Mouse (Mus musculus) intestine, embryonic 16.5 days (tissue): ENCODE data around the gene Rapgef4. TPM values are rescaled to one million over a fixed set of nuclear protein-coding genes. Genes with fewer than 3 reads are reported as not detected.

Experiments
- ATAC-seq: fragments of 200-750 bp; cut with Nextera tagmentation; 2 replicates; pipeline ENCODE4 v1.8.0; 2017; ENCODE audit warnings: moderate TSS enrichment, moderate library complexity
- H3K27ac ChIP-seq: fragments of 300-500 bp; sonication (generic); 2 replicates; pipeline ENCODE4 v1.5.1; 2014; ENCODE audit warnings: mild to moderate bottlenecking, low read length
- H3K27me3 ChIP-seq: fragments of 300-500 bp; sonication (generic); replicated peaks from 2 replicates; pipeline ENCODE4 v1.6.1; 2014; ENCODE audit warnings: low read length, control low read depth, mixed read lengths; ENCODE audit not compliant: control insufficient read depth, insufficient read depth
- H3K36me3 ChIP-seq: fragments of 300-500 bp; sonication (generic); 2 replicates; pipeline ENCODE4 v1.6.1; 2014; ENCODE audit warnings: low read length, control low read depth; ENCODE audit not compliant: control insufficient read depth, insufficient read depth
- H3K4me1 ChIP-seq: fragments of 300-500 bp; sonication (generic); 2 replicates; pipeline ENCODE4 v1.6.1; 2014; ENCODE audit warnings: low read length, control low read depth, mixed read lengths; ENCODE audit not compliant: control insufficient read depth, insufficient read depth
- H3K4me2 ChIP-seq: fragments of 300-500 bp; sonication (generic); 2 replicates; pipeline ENCODE4 v1.6.1; 2014; ENCODE audit warnings: low read depth, low read length, control low read depth
- H3K4me3 ChIP-seq: fragments of 300-500 bp; sonication (generic); 2 replicates; pipeline ENCODE4 v1.5.1; 2014; ENCODE audit warnings: mild to moderate bottlenecking, low read length
- H3K9ac ChIP-seq: fragments of 300-500 bp; sonication (generic); 2 replicates; pipeline ENCODE4 v1.6.1; 2014; ENCODE audit warnings: low read depth, low read length
- H3K9me3 ChIP-seq: fragments of 300-500 bp; sonication (generic); 2 replicates; pipeline ENCODE4 v1.6.1; 2016; ENCODE audit warnings: low read length, control low read depth; ENCODE audit not compliant: control insufficient read depth
- WGBS: fragments of 180-500 bp; shearing (Covaris S2); extraction: QIAGEN DNeasy Blood & Tissue Kit; methylation state at CpG from one replicate; pipeline ENCODE4 v1.1.7; 2014; 5-methylcytosine and 5-hydroxymethylcytosine counted together
- polyA plus RNA-seq: library from polyadenylated mRNA; unstranded; fragments of >200 nt; fragmentation: Nextera tagmentation; extraction: Ambion mirVana; gene quantifications from 2 replicates; pipeline ENCODE4 v1.2.1, GENCODE M21; 2015

Rapgef4 gene
- polyA plus RNA-seq, 1 experiment from 2014 or later, result 2.8 TPM

DNA sequence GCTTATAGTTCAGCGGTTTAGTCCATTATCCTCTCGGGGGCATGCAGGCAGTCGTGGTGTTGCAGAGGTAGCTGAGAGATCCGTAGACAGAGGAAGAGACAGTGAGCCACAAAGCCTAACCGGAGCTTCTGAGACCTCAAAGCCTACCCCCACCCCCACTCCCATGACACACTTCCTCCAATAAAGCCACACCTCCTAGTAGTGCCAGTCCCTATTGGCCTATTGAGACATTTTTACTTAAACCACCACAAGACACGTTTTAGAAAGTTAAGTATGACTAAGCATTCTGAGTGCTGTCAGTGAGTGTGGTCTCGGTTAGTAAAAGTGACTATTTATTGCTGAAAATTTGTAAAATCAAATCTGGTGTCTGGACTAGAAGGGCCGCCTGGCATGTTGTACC is 189.5 kb downstream of the Rapgef4 start:
- Histone ChIP-seq H3K27me3 (no peaks in the 10 kb centered on the region), H3K4me2 (no peak overlapping the region), H3K9me3 (no peaks in the 10 kb centered on the region), H3K27ac (no peak overlapping the region), H3K4me3 (no peak overlapping the region), H3K4me1 (0 out of 2 replicates have a peak, but pooled peaks cover 4% of the 10 kb centered on the region), H3K9ac (no peak overlapping the region), H3K36me3 (no peaks in the 10 kb centered on the region)
- WGBS, result 79% methylated on average over 8 of the region's 8 CpGs
- no peak for ATAC-seq

GRCm38 (mm10) chr2:72171204-72171603 is 190.2 kb downstream of the Rapgef4 start:
- Histone ChIP-seq H3K4me2 (no peak overlapping the region), H3K27ac (no peak overlapping the region), H3K27me3 (no peaks in the 10 kb centered on the region), H3K4me1 (peaks cover 7% of the 10 kb centered on the region; the same call in 1 of the 2 replicates), H3K36me3 (no peaks in the 10 kb centered on the region), H3K4me3 (no peak overlapping the region), H3K9ac (no peak overlapping the region), H3K9me3 (no peaks in the 10 kb centered on the region)
- ATAC-seq, result no peak
- 90% methylated on average over 5 of the region's 5 CpGs for WGBS

GRCm38 (mm10) chr2:72173010-72173409 is 192.0 kb downstream of the Rapgef4 start:
- 52% methylated on average over 3 of the region's 3 CpGs for WGBS
- no peaks in the 10 kb centered on the region for H3K27me3 ChIP-seq
- H3K9me3 ChIP-seq, result no peaks in the 10 kb centered on the region
- H3K27ac ChIP-seq, result no peak overlapping the region
- H3K4me3 ChIP-seq, result no peak overlapping the region
- H3K4me2 ChIP-seq, result no peak overlapping the region
- ATAC-seq, result no peak
- H3K36me3 ChIP-seq, result no peaks in the 10 kb centered on the region
- H3K4me1 ChIP-seq, result peaks cover 7% of the 10 kb centered on the region; the same call in 1 of the 2 replicates
- no peak overlapping the region for H3K9ac ChIP-seq

GRCm38 (mm10) chr2:72173844-72174243 is 192.8 kb downstream of the Rapgef4 start:
- no peak overlapping the region for H3K9ac ChIP-seq
- no peaks in the 10 kb centered on the region for H3K36me3 ChIP-seq
- 42% methylated on average over 4 of the region's 4 CpGs for WGBS
- H3K9me3 ChIP-seq, result no peaks in the 10 kb centered on the region
- no peak overlapping the region for H3K4me3 ChIP-seq
- no peak overlapping the region for H3K27ac ChIP-seq
- H3K4me2 ChIP-seq, result no peak overlapping the region
- H3K27me3 ChIP-seq, result no peaks in the 10 kb centered on the region
- no peak for ATAC-seq
- H3K4me1 ChIP-seq, result peaks cover 7% of the 10 kb centered on the region; the same call in 1 of the 2 replicates

DNA sequence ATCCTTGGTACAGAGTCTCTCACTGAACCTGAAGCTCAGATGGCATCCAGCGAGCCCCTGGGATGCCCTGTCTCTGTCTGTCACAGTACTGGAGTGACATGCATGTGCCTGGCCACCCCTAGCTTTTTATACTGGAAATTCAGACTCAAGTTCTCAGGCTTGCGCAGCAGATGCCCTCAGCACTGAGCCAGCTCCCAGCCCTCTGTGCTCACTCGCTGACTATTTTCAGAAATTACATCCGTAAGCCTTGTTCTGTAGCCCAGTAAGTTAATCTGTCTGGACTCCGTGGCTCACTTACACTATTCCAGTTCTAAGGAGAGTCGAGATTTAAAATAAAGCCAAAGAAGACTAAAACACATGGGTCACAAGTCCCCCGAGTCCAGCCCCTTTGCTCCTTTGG is 194.5 kb downstream of the Rapgef4 start:
- no peaks in the 10 kb centered on the region for H3K27me3 ChIP-seq
- no peak overlapping the region for H3K4me3 ChIP-seq
- no peak for ATAC-seq
- H3K9me3 ChIP-seq, result no peaks in the 10 kb centered on the region
- no peak overlapping the region for H3K4me2 ChIP-seq
- peaks cover 7% of the 10 kb centered on the region; the same call in 1 of the 2 replicates for H3K4me1 ChIP-seq
- H3K27ac ChIP-seq, result no peak overlapping the region
- H3K9ac ChIP-seq, result no peak overlapping the region
- no peaks in the 10 kb centered on the region for H3K36me3 ChIP-seq
- 78% methylated on average over 7 of the region's 7 CpGs for WGBS

DNA sequence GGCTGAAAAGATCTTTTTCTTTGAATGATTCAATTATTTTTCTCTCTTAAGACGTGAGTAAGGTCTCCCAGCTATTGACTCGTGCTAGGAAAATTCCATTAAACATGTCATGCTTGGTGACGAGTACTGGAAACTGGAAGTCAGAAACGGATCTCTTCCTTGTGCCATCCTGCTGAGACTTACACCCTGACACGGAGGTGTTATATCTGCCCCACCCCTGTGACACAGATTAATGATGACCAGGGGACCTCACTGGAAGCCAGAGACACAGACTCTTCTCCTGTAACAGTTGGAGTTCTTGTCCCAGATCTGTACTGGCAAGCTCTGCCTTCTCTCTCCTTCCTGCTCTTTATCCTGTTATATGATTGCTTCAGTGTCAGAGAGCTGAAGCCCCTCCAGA is 194.9 kb downstream of the Rapgef4 start:
- WGBS, result 36% methylated on average over 5 of the region's 5 CpGs
- peaks cover 7% of the 10 kb centered on the region; the same call in 1 of the 2 replicates for H3K4me1 ChIP-seq
- H3K9me3 ChIP-seq, result no peaks in the 10 kb centered on the region
- no peak overlapping the region for H3K4me3 ChIP-seq
- H3K27me3 ChIP-seq, result no peaks in the 10 kb centered on the region
- ATAC-seq, result no peak
- H3K4me2 ChIP-seq, result no peak overlapping the region
- H3K36me3 ChIP-seq, result no peaks in the 10 kb centered on the region
- no peak overlapping the region for H3K9ac ChIP-seq
- H3K27ac ChIP-seq, result no peak overlapping the region

GRCm38 (mm10) chr2:72177214-72178023 is 196.4 kb downstream of the Rapgef4 start:
- Histone ChIP-seq H3K9me3 (no peaks in the 10 kb centered on the region), H3K9ac (no peak overlapping the region), H3K27me3 (no peaks in the 10 kb centered on the region), H3K36me3 (no peaks in the 10 kb centered on the region), H3K4me1 (peaks cover 7% of the 10 kb centered on the region; the same call in 1 of the 2 replicates), H3K27ac (no peak overlapping the region), H3K4me3 (no peak overlapping the region), H3K4me2 (no peak overlapping the region)
- ATAC-seq, result no peak
- WGBS, result 70% methylated on average over 6 of the region's 6 CpGs

GRCm38 (mm10) chr2:72178025-72178424 is 197.0 kb downstream of the Rapgef4 start:
- H3K4me1 ChIP-seq, result peaks cover 7% of the 10 kb centered on the region; the same call in 1 of the 2 replicates
- H3K27ac ChIP-seq, result no peak overlapping the region
- no peak overlapping the region for H3K4me3 ChIP-seq
- H3K36me3 ChIP-seq, result no peaks in the 10 kb centered on the region
- 80% methylated on average over 4 of the region's 4 CpGs for WGBS
- H3K27me3 ChIP-seq, result no peaks in the 10 kb centered on the region
- no peak for ATAC-seq
- H3K9me3 ChIP-seq, result no peaks in the 10 kb centered on the region
- H3K4me2 ChIP-seq, result no peak overlapping the region
- H3K9ac ChIP-seq, result no peak overlapping the region

DNA sequence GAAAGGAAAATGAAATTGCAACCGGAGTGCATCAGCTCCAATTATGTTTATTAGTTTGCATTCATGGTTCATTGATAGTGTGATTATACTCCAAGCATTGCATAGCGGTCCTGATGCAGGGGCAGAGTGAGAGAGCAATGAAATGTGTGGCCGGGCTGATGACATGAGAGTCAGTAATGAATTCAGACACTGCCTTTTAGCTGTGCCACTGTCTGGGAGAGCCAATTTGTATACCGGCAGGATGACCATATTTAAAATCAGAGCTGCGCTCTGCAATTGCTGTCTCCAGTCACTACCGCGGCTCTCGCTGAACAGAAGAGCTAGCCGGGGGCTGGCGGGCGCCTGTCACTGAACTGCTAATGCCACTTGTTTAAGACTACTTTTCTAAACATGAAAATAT is 197.5 kb downstream of the Rapgef4 start:
- no peak for ATAC-seq
- peaks cover 3% of the 10 kb centered on the region; the same call in 1 of the 2 replicates for H3K4me1 ChIP-seq
- 86% methylated on average over 11 of the region's 11 CpGs for WGBS
- no peak overlapping the region for H3K4me2 ChIP-seq
- H3K9me3 ChIP-seq, result no peaks in the 10 kb centered on the region
- no peak overlapping the region for H3K9ac ChIP-seq
- no peaks in the 10 kb centered on the region for H3K36me3 ChIP-seq
- H3K27ac ChIP-seq, result no peak overlapping the region
- no peak overlapping the region for H3K4me3 ChIP-seq
- H3K27me3 ChIP-seq, result no peaks in the 10 kb centered on the region
